ENCODE assay signal across 7 mouse cellular contexts in the genomic region with DNA sequence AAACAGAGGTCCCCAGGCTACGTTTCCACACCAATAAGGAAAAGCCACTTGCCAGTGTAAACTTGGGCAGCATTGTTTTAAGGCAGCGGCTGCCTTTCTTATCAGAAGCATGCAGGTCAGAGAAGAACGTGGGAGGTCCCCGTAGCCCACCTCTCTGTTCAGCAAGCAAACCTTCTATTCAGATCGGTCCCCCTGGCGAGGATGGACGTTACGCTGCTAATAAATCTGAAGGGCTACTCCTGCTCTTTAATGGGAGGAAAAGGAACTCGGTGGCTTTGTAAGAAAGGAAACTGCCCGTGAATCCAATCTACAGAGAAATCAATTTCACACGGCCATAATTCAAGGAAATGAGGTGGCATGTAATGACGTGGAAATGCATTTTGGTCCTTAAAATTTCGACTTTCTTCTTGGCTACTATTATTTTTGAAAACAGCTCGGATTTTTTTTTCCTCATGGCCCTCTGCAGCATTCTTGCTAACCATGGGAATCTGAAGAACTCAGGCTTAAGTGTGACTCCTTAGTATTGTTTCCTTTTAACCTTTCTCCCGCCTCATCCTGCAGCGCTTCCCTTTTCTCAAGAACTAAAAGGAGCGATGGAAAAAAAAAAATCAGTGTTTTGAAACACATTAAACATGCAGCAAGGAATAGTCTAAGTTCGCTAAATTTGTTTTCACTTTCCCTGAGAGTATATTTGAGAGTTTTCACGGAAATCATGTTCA. TPM values are rescaled to one million over a fixed set of nuclear protein-coding genes. Genes with fewer than 3 reads are reported as not detected.
DNase-seq lines count a peak whose midpoint lies in the region; ATAC-seq and TF ChIP-seq lines count a peak whose summit lies in the region.

No protein-coding gene starts in this region.

- no peak overlapping the region for H3K27ac ChIP-seq in bone marrow macrophage, adult 2 months (ENCODE audit: insufficient read depth, low read depth, low read length)
- peak overlapping the region; percentile 16 for H3K27ac ChIP-seq in brown adipose tissue, adult 24 weeks (replicated peaks; ENCODE audit: low read depth, low read length)
- no peak overlapping the region for H3K27ac ChIP-seq in hindbrain, embryonic 11.5 days (ENCODE audit: low read depth, low read length)
- no peak overlapping the region for H3K27ac ChIP-seq in liver, postnatal 0 days (ENCODE audit: low read depth)

- peaks cover 4% of the 10 kb centered on the region; the same call in 1 of the 2 replicates for H3K4me1 ChIP-seq in bone marrow macrophage, adult 2 months (ENCODE audit: control insufficient read depth, insufficient read depth, low read length)
- H3K4me1 ChIP-seq in brown adipose tissue, adult 24 weeks (ENCODE audit: control insufficient read depth, insufficient read depth, insufficient read length, low read length): no peaks in the 10 kb centered on the region
- H3K4me1 ChIP-seq in hindbrain, embryonic 11.5 days (replicated peaks; ENCODE audit: control insufficient read depth, insufficient read depth, low read length): no peaks in the 10 kb centered on the region
- H3K4me1 ChIP-seq in liver, postnatal 0 days (ENCODE audit: insufficient read depth): no peaks in the 10 kb centered on the region

- no peak for ATAC-seq in hindbrain, embryonic 11.5 days (ENCODE audit: low FRiP score)
- no peak for ATAC-seq in liver, postnatal 0 days

- H3K4me3 ChIP-seq in bone marrow macrophage, adult 2 months (ENCODE audit: insufficient read depth, low read length): peak overlapping the region; percentile 45
- H3K4me3 ChIP-seq in brown adipose tissue, adult 24 weeks (ENCODE audit: insufficient read depth, low read depth, low read length): peak overlapping the region; percentile 47
- H3K4me3 ChIP-seq in hindbrain, embryonic 11.5 days (ENCODE audit: low read depth, low read length): no peak overlapping the region
- H3K4me3 ChIP-seq in liver, postnatal 0 days (ENCODE audit: low read depth, low read length): 0 out of 2 replicates have a peak overlapping the region, but pooled peaks have one; percentile 1

- DNase-seq in hindbrain, embryonic 11.5 days (ENCODE audit: low spot score): peak; percentile 8
- DNase-seq in liver, postnatal 0 days: no peak
- DNase-seq in thymus, adult 18-20 months: no peak
- no peak for DNase-seq in yolk sac, embryonic 10.5 days (ENCODE audit: low spot score)
- no peak for DNase-seq in cerebellum, adult 11-12 months

- H3K9ac ChIP-seq in hindbrain, embryonic 11.5 days (ENCODE audit: low read depth, low read length): no peak overlapping the region
- no peak overlapping the region for H3K9ac ChIP-seq in liver, postnatal 0 days (replicated peaks)

- TF ChIP-seq EP300 in liver, postnatal 0 days (IDR thresholded peaks at IDR 0.05; ENCODE audit: low read depth): no peak

- H3K4me2 ChIP-seq in hindbrain, embryonic 11.5 days (replicated peaks; ENCODE audit: low read depth, low read length): no peak overlapping the region
- peak overlapping the region; percentile 48 for H3K4me2 ChIP-seq in liver, postnatal 0 days (ENCODE audit: low read depth, low read length)

- 44% methylated on average over 19 of the region's 19 CpGs for WGBS in hindbrain, embryonic 11.5 days
- 21% methylated on average over 19 of the region's 19 CpGs for WGBS in liver, postnatal 0 days (ENCODE audit: insufficient replicate concordance)

- H3K36me3 ChIP-seq in hindbrain, embryonic 11.5 days (ENCODE audit: control insufficient read depth, insufficient read depth, low read length): no peaks in the 10 kb centered on the region
- no peaks in the 10 kb centered on the region for H3K36me3 ChIP-seq in liver, postnatal 0 days (replicated peaks; ENCODE audit: insufficient read depth, low read length)

- no peak for TF ChIP-seq CTCF in bone marrow macrophage, adult 2 months (IDR thresholded peaks at IDR 0.05; ENCODE audit: low read depth, low read length)
- no peak for TF ChIP-seq CTCF in liver, postnatal 0 days (IDR thresholded peaks at IDR 0.05; ENCODE audit: low read depth)

- no peak for TF ChIP-seq POLR2A in bone marrow macrophage, adult 2 months (IDR thresholded peaks at IDR 0.05; ENCODE audit: borderline replicate concordance, low read depth, low read length)

- H3K9me3 ChIP-seq in hindbrain, embryonic 11.5 days (ENCODE audit: control insufficient read depth, low read length): no peaks in the 10 kb centered on the region
- H3K9me3 ChIP-seq in liver, postnatal 0 days (ENCODE audit: low read length): no peaks in the 10 kb centered on the region

- no peaks in the 10 kb centered on the region for H3K27me3 ChIP-seq in hindbrain, embryonic 11.5 days (ENCODE audit: control insufficient read depth, insufficient read depth, low read length)
- no peaks in the 10 kb centered on the region for H3K27me3 ChIP-seq in liver, postnatal 0 days (ENCODE audit: insufficient read depth, low read length)

RNA-seq across cellular contexts. Expression of a gene that starts 42.7 kb away (rescaled TPM):
- polyA plus RNA-seq in bone marrow macrophage, adult 2 months (2012; ENCODE audit: insufficient read depth, insufficient read length, missing spikeins): 0.35 TPM in 1 of 2 replicates, not detected in the other
- polyA plus RNA-seq in brown adipose tissue, adult 24 weeks (2012; ENCODE audit: insufficient read depth, insufficient read length, missing spikeins): 6.1 and 10.7 TPM in 2 replicates
- polyA plus RNA-seq in hindbrain, embryonic 11.5 days (2014; fragmentation: Nextera tagmentation; extraction: Ambion mirVana): 4.7 and 6.1 TPM in 2 replicates
- 1.1 and 2.3 TPM in 2 replicates for polyA plus RNA-seq in liver, postnatal 0 days (2015; fragmentation: Nextera tagmentation; extraction: Ambion mirVana)

RNA-seq across cellular contexts. Expression of a gene that starts 43.1 kb away (rescaled TPM):
- polyA plus RNA-seq in bone marrow macrophage, adult 2 months (2012; ENCODE audit: insufficient read depth, insufficient read length, missing spikeins): 57.2 and 58.3 TPM in 2 replicates
- 9.9 and 10.5 TPM in 2 replicates for polyA plus RNA-seq in brown adipose tissue, adult 24 weeks (2012; ENCODE audit: insufficient read depth, insufficient read length, missing spikeins)
- 80.2 and 82.6 TPM in 2 replicates for polyA plus RNA-seq in hindbrain, embryonic 11.5 days (2014; fragmentation: Nextera tagmentation; extraction: Ambion mirVana)
- polyA plus RNA-seq in liver, postnatal 0 days (2015; fragmentation: Nextera tagmentation; extraction: Ambion mirVana): 36.0 and 41.5 TPM in 2 replicates
